Mouse (Mus musculus) embryonic facial prominence, embryonic 13.5 days (tissue): ENCODE data around the gene Gnat1. TPM values are rescaled to one million over a fixed set of nuclear protein-coding genes. Genes with fewer than 3 reads are reported as not detected.
A peak's percentile ranks its signal among the peaks of the same experiment; 100 is the strongest.

ENCODE experiments used
- ATAC-seq: fragments of 200-750 bp; cut with Nextera tagmentation; 2 replicates; pipeline ENCODE4 v1.8.0; 2017; ENCODE audit warnings: low read depth; ENCODE audit not compliant: insufficient number of reproducible peaks, insufficient read depth, low FRiP score, low TSS enrichment
- H3K27ac ChIP-seq: fragments of 300-500 bp; sonication (generic); 2 replicates; pipeline ENCODE4 v1.5.1; 2015; ENCODE audit warnings: moderate library complexity, mild to moderate bottlenecking, inconsistent platforms
- H3K27me3 ChIP-seq: fragments of 300-500 bp; sonication (generic); 2 replicates; pipeline ENCODE4 v1.6.1; 2015; ENCODE audit warnings: mild to moderate bottlenecking, inconsistent platforms
- H3K36me3 ChIP-seq: fragments of 300-500 bp; sonication (generic); 2 replicates; pipeline ENCODE4 v1.6.1; 2015; ENCODE audit warnings: mild to moderate bottlenecking, inconsistent platforms
- H3K4me1 ChIP-seq: fragments of 300-500 bp; sonication (generic); 2 replicates; pipeline ENCODE4 v1.6.1; 2015; ENCODE audit warnings: inconsistent platforms
- H3K4me2 ChIP-seq: fragments of 300-500 bp; sonication (generic); 2 replicates; pipeline ENCODE4 v1.6.1; 2015; ENCODE audit warnings: moderate library complexity, mild to moderate bottlenecking, inconsistent platforms
- H3K4me3 ChIP-seq: fragments of 300-500 bp; sonication (generic); 2 replicates; pipeline ENCODE4 v1.5.1; 2015; ENCODE audit warnings: mild to moderate bottlenecking, inconsistent platforms
- H3K9ac ChIP-seq: fragments of 300-500 bp; sonication (generic); 2 replicates; pipeline ENCODE4 v1.6.1; 2015; ENCODE audit warnings: mild to moderate bottlenecking, inconsistent platforms
- H3K9me3 ChIP-seq: fragments of 300-500 bp; sonication (generic); 2 replicates; pipeline ENCODE4 v1.6.1; 2016; ENCODE audit warnings: inconsistent platforms
- WGBS: fragments of 180-500 bp; shearing (Covaris S2); methylation state at CpG from one replicate; pipeline ENCODE4 v1.1.7; 2015; ENCODE audit warnings: mixed read lengths; 5-methylcytosine and 5-hydroxymethylcytosine counted together
- polyA plus RNA-seq: library from polyadenylated mRNA; unstranded; fragments of >200 nt; fragmentation: Nextera tagmentation; extraction: Ambion mirVana; gene quantifications from 2 replicates; pipeline ENCODE4 v1.2.1, GENCODE M21; 2015

The Gnat1 gene
- 1.2 and 2.0 TPM in 2 replicates for polyA plus RNA-seq

DNA sequence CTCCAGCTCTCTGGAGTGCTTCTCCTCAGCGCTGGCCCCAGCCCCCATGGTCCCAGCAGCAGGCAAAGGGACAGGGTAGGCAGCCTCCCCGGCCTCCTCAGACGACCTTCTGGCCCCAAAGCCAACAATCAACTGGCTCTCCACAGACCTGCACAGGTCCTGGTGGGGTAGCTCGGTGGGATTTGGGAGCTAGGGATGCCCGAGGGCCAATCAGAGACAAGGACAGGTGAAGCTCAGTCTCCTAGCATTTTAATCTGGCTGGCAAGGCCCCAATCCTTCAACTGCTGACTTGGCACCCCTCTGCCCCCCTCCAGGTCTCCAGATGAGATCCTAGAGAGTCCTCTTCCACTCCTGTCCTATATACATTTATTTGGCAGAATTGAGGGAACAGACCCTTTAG lies at the start of gene Gnat1:
Gene Gnat1, minus strand, starts transcription at position 212 of the 400 bp plus-strand sequence.
- Histone ChIP-seq H3K4me1 (peaks cover 23% of the 10 kb centered on the region), H3K4me2 (no peak within 1 kb of the TSS), H3K27ac (no peak within 1 kb of the TSS), H3K4me3 (no peak within 1 kb of the TSS), H3K9ac (0 out of 2 replicates have a peak within 1 kb of the TSS, but pooled peaks have one; percentile 32), H3K9me3 (no peaks in the 10 kb centered on the region), H3K27me3 (peaks cover 34% of the 10 kb centered on the region), H3K36me3 (peaks cover 32% of the 10 kb centered on the region)
- ATAC-seq, result no peak
- 39% methylated on average over 5 of the region's 5 CpGs for WGBS

GRCm38 (mm10) chr9:107728919-107729670 lies 49.6 kb upstream of the Gnat1 start:
- no peaks in the 10 kb centered on the region for H3K36me3 ChIP-seq
- peak overlapping the region; percentile 23; the same call in 1 of the 2 replicates for H3K27ac ChIP-seq
- 0 out of 2 replicates have a peak overlapping the region, but pooled peaks have one; percentile 8 for H3K9ac ChIP-seq
- 52% methylated on average over 6 of the region's 6 CpGs for WGBS
- ATAC-seq, result no peak
- H3K9me3 ChIP-seq, result no peaks in the 10 kb centered on the region
- H3K4me2 ChIP-seq, result no peak overlapping the region
- H3K4me1 ChIP-seq, result peaks cover 71% of the 10 kb centered on the region
- no peaks in the 10 kb centered on the region for H3K27me3 ChIP-seq
- no peak overlapping the region for H3K4me3 ChIP-seq

- Histone ChIP-seq H3K4me2 (no peak overlapping the region), H3K4me1 (peaks cover 91% of the 10 kb centered on the region), H3K27me3 (no peaks in the 10 kb centered on the region), H3K4me3 (no peak overlapping the region), H3K36me3 (no peaks in the 10 kb centered on the region), H3K9me3 (no peaks in the 10 kb centered on the region), H3K9ac (no peak overlapping the region; the same call in 1 of the 2 replicates), H3K27ac (peak overlapping the region; percentile 29)
- WGBS, result 37% methylated on average over 3 of the region's 3 CpGs
- ATAC-seq, result no peak
Measured at GRCm38 (mm10) chr9:107727041-107727440, 47.5 kb upstream of the Gnat1 start.

DNA sequence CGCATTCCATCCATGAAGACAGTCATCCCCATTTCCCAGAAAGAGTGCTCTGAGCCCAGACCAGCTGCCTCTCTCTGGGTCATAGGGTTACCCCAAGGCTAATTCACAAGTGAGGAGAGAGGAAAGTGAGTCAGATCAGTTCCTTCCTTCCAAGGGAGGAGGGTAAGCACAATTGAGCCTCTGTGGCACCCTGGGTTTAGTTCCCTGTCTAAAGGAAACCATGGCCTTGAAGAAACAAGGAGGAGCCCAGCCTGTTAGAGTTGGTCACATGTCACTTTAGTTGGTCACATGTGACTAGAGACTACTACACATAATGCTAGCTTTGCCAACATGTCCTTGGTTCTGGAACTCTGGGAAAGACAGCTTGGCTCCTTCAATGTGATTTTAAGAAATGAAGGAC lies 45.3 kb upstream of the Gnat1 start:
- Histone ChIP-seq H3K36me3 (no peaks in the 10 kb centered on the region), H3K4me1 (peaks cover 80% of the 10 kb centered on the region), H3K9ac (no peak overlapping the region), H3K4me3 (no peak overlapping the region), H3K27me3 (no peaks in the 10 kb centered on the region), H3K4me2 (no peak overlapping the region), H3K9me3 (no peaks in the 10 kb centered on the region), H3K27ac (peak overlapping the region; percentile 85)
- 74% methylated on average over 1 of the region's 1 CpGs for WGBS
- no peak for ATAC-seq

DNA sequence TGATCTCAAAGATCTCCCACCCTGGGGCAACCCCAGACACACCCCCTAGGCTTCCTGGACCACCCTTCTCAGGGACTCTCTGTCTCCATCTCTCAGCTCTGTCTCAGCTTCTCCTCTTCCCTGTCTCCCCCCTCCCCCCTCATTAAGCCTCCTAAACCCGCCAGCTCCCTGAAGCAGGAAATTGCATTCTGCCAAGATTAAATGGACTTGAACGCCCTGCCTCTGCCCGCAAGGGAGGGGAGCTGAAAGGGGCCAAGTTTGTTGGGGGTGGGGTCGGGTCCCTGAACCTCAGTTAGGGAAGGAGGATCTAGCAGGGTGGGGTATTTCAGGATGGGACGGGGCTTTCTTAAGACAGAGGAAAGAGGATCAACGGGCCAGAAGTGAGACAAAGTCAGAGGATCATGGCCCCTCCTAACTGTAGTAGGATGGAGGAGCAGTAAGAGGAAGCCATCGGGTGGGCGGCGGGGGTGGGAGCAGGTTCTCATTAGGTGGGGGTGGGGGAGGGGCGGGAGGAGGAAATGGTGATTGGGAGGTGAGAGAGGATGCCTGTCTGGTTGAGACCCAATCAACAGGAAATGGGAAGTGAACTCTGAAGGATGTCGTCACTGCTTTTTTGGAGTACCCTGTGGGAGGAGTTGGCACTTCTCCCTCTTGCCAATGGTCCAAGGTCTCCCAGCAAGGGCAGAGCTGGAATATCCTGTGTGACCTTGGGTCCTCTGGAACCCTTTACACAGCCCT lies 44.5 kb upstream of the Gnat1 start:
- H3K36me3 ChIP-seq, result no peaks in the 10 kb centered on the region
- peak; percentile 65 for ATAC-seq
- peaks cover 76% of the 10 kb centered on the region for H3K4me1 ChIP-seq
- H3K4me3 ChIP-seq, result no peak overlapping the region
- peak overlapping the region; percentile 50 for H3K4me2 ChIP-seq
- H3K9ac ChIP-seq, result 0 out of 2 replicates have a peak overlapping the region, but pooled peaks have one; percentile 22
- no peaks in the 10 kb centered on the region for H3K9me3 ChIP-seq
- WGBS, result 4% methylated on average over 11 of the region's 11 CpGs
- H3K27ac ChIP-seq, result peak overlapping the region; percentile 85
- H3K27me3 ChIP-seq, result no peaks in the 10 kb centered on the region

DNA sequence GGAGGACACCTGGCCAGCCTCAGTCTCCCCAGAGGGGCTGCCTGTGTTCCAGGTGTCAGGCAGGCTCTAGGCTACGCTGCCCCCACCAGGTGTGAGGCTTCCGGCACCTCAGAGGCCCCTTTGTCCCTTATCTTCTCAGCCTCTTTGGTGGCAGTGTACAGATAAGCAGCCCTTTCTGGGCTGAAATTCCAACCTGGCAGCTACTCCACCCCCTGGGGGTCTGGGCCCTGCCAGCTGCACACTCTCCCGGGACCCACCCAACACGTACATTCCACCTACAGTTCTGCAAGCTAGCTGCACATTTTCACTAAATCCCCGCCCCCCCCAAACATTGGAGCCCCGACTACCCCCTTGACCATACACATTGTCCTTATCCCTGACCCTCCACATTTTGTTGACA lies 43.8 kb upstream of the Gnat1 start:
- Histone ChIP-seq H3K27ac (peak overlapping the region; percentile 85), H3K9me3 (no peaks in the 10 kb centered on the region), H3K27me3 (no peaks in the 10 kb centered on the region), H3K4me1 (peaks cover 76% of the 10 kb centered on the region), H3K4me3 (no peak overlapping the region), H3K4me2 (peak overlapping the region; percentile 50), H3K9ac (0 out of 2 replicates have a peak overlapping the region, but pooled peaks have one; percentile 22), H3K36me3 (no peaks in the 10 kb centered on the region)
- peak; percentile 8; the same call in 1 of the 2 replicates for ATAC-seq
- WGBS, result 16% methylated on average over 6 of the region's 6 CpGs

DNA sequence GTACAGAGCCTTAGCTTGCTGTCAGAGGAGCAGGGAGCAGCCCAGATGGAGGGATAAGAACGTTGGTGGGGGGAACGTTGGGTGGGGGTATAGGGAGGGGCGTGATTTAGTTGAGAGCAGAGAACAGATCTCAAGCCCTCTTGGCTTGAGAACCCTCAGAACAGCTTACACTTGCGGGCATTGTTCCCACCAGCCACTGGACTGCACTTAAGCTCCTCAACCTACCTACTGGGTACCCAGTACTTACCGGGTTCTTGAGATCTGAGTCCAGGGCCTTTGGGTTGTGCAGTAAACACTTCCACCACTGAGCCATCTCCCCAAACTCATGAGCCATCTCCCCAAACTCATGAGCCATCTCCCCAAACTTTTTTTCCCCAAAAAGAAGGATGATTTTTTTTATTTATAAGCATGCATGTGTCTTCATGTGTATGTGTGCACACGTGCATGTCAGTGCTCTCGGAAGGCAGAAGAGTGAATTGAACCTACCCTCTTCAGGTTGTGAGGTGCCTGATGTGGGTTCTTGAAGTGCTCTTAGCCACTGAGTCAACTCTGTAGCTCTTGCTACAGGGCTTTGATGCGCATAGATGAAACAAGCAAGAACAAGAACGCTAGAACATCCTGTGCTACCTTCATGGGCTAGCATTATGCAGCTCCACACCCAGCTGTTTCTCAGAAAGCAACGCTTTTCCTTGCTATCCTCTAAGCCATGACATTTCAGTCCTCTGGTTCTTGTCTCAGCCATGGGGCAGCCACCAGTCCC lies 39.4 kb upstream of the Gnat1 start:
- no peak for ATAC-seq
- H3K9ac ChIP-seq, result no peak overlapping the region
- no peak overlapping the region for H3K4me2 ChIP-seq
- no peaks in the 10 kb centered on the region for H3K27me3 ChIP-seq
- 78% methylated on average over 10 of the region's 10 CpGs for WGBS
- peak overlapping the region; percentile 44 for H3K27ac ChIP-seq
- no peaks in the 10 kb centered on the region for H3K9me3 ChIP-seq
- H3K4me3 ChIP-seq, result no peak overlapping the region
- peaks cover 79% of the 10 kb centered on the region for H3K4me1 ChIP-seq
- no peaks in the 10 kb centered on the region for H3K36me3 ChIP-seq

GRCm38 (mm10) chr9:107716951-107717350 lies 37.4 kb upstream of the Gnat1 start:
- no peaks in the 10 kb centered on the region for H3K27me3 ChIP-seq
- H3K4me2 ChIP-seq, result 0 out of 2 replicates have a peak overlapping the region, but pooled peaks have one; percentile 14
- H3K9me3 ChIP-seq, result no peaks in the 10 kb centered on the region
- no peak overlapping the region for H3K4me3 ChIP-seq
- ATAC-seq, result no peak
- 23% methylated on average over 6 of the region's 6 CpGs for WGBS
- H3K36me3 ChIP-seq, result no peaks in the 10 kb centered on the region
- H3K9ac ChIP-seq, result peak overlapping the region; percentile 17; the same call in 1 of the 2 replicates
- peaks cover 72% of the 10 kb centered on the region for H3K4me1 ChIP-seq
- H3K27ac ChIP-seq, result peak overlapping the region; percentile 96

- no peak for ATAC-seq
- H3K4me2 ChIP-seq, result no peak overlapping the region
- H3K27ac ChIP-seq, result peak overlapping the region; percentile 96
- no peaks in the 10 kb centered on the region for H3K9me3 ChIP-seq
- H3K4me1 ChIP-seq, result peaks cover 66% of the 10 kb centered on the region
- H3K4me3 ChIP-seq, result no peak overlapping the region
- H3K9ac ChIP-seq, result no peak overlapping the region
- WGBS, result 81% methylated on average over 2 of the region's 2 CpGs
- H3K27me3 ChIP-seq, result no peaks in the 10 kb centered on the region
- H3K36me3 ChIP-seq, result no peaks in the 10 kb centered on the region
Measured at GRCm38 (mm10) chr9:107715632-107716031, 36.1 kb upstream of the Gnat1 start.

DNA sequence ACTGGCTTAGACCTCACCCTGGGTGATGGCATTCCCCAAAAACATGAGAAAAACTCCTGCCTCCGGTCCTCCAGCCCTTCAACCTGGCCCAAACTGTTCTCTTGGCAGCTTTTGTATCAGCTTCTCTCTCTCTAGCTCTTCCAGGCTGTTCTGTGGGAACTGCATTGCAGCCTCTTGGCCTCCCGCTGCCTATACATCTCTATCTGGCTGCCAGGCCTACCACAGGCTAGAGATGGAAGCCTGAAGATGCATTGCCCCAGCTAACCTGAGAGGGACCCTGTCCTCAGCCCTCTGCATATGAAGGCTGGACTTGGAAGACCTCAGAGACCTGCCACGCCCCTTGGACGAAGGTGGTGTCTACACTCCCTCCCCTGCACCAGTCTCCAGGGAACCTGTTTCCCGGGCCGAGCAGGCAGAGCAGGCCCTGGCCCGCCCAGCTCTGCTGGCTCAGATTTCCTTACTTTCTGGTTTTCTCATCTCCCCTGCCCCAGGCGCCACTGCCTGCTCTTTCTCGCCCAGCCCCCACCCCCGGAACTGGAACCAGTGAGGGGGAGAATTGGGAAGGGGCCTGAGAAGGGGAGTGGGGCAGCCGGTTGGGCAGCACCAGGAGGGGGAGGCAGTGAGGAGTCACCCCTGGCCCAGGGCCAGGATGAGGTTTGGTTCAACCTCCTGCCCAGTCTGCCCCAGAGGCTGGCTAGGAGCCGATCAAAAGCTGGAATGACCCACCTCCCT lies 34.9 kb upstream of the Gnat1 start:
- no peak overlapping the region for H3K9ac ChIP-seq
- ATAC-seq, result peak; percentile 57
- H3K36me3 ChIP-seq, result no peaks in the 10 kb centered on the region
- peaks cover 72% of the 10 kb centered on the region for H3K4me1 ChIP-seq
- no peak overlapping the region for H3K4me3 ChIP-seq
- WGBS, result 8% methylated on average over 12 of the region's 12 CpGs
- no peaks in the 10 kb centered on the region for H3K9me3 ChIP-seq
- H3K27me3 ChIP-seq, result no peaks in the 10 kb centered on the region
- peak overlapping the region; percentile 96 for H3K27ac ChIP-seq
- peak overlapping the region; percentile 40 for H3K4me2 ChIP-seq
